Mouse (Mus musculus) cerebellum, adult 2 months (tissue): ENCODE results near the gene Lama4. TPM values are rescaled to one million over a fixed set of nuclear protein-coding genes. Genes with fewer than 3 reads are reported as not detected.
A peak's percentile ranks its signal among the peaks of the same experiment; 100 is the strongest.

Experiments
- DNase-seq, 2 experiments: peaks; one replicate each; pipeline ENCODE4 v3.0.0; 2021
- H3K27ac ChIP-seq: fragments of 200-500 bp; 2 replicates; pipeline ENCODE4 v1.5.1; 2012; ENCODE audit warnings: low read length, control low read depth, inconsistent platforms; ENCODE audit not compliant: insufficient read depth
- H3K27me3 ChIP-seq: fragments of 200-500 bp; 2 replicates; pipeline ENCODE4 v1.6.1; 2012; ENCODE audit warnings: inconsistent platforms, mild to moderate bottlenecking, low read length, moderate library complexity; ENCODE audit not compliant: control insufficient read depth, insufficient read depth
- H3K4me1 ChIP-seq: fragments of 200-500 bp; 2 replicates; pipeline ENCODE4 v1.6.1; 2011; ENCODE audit warnings: low read length; ENCODE audit not compliant: control insufficient read depth, insufficient read depth
- H3K4me3 ChIP-seq: fragments of 200-500 bp; replicated peaks from 2 replicates; pipeline ENCODE3; 2011; ENCODE audit warnings: mild to moderate bottlenecking, low read depth, low read length, control low read depth; ENCODE audit not compliant: insufficient read depth
- CTCF ChIP-seq: fragments of 200-500 bp; IDR thresholded peaks from 2 replicates; pipeline ENCODE4 v1.5.1; 2011; ENCODE audit warnings: low read depth, mild to moderate bottlenecking, control low read depth, low read length, moderate library complexity, borderline replicate concordance; ENCODE audit not compliant: insufficient read depth
- POLR2A ChIP-seq: fragments of 200-500 bp; IDR thresholded peaks from 2 replicates; pipeline ENCODE4 v1.6.1; 2011; ENCODE audit warnings: low read length, control low read depth, borderline replicate concordance; ENCODE audit not compliant: insufficient read depth
- WGBS: fragments of 180-500 bp; shearing (Covaris S2); methylation state at CpG from one replicate; pipeline ENCODE4 v1.1.7; 2018; 5-methylcytosine and 5-hydroxymethylcytosine counted together
- polyA plus RNA-seq: library from polyadenylated mRNA; depleted of rRNA; stranded (reverse); fragments of >200 nt; gene quantifications from 2 replicates; pipeline ENCODE4 v1.2.3, GENCODE M21; 2012

Gene Lama4
- polyA plus RNA-seq, 1 experiment = 2.1 TPM

DNA sequence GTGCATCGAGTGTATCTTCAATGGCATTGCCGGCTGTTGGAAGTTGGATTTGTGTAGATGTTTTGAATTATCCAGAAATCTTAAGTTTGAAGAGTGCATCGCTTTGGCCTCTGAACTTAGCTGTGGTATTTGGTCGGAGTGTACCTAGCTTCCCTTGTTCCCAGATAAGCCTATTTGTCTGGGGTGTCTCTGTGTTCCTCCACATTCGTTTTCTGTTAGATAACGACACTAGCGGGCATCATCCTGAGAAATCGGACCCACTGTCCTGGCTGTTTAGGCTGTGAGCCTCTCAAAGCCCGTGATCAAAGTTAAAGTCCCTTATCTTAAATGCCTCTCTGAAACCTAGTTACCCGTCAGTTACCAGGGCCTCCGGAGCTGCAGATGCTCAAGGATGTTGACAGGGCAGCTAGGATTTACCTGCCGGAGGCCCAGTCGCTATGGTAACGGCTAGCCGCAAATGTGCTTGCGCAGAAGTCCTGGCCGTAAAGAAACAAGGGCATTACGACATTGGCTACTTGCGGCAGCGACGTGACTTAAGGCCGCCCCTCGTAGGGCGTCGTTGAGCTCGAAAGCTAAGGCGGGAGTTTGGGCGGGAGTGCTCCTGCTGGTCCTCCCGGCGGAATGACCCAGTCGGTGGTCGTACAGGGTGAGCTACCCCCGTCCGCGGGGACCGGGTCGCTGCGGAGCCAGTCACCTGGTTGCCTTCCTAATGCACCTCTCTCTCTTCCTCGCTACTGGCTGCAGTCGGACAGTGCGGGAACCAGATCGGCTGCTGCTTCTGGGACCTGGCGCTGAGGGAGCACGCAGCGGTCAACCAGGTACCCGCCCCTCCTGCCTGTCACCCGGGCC, 168.4 kb downstream of the Lama4 start, which contains the start of the genes Fam229b and Tube1:
Gene Fam229b, minus strand, starts transcription at position 453 of the 849 bp plus-strand sequence.
Gene Tube1, plus strand, starts transcription at position 515 of the 849 bp plus-strand sequence.
- Histone ChIP-seq H3K4me1 (no peaks in the 10 kb centered on the region), H3K4me3 (peak within 1 kb of the TSS; percentile 72), H3K27ac (peak within 1 kb of the TSS; percentile 55), H3K27me3 (no peaks in the 10 kb centered on the region)
- peak; percentile 94 to 95 for DNase-seq
- WGBS = 3% methylated on average over 47 of the region's 47 CpGs
- TF ChIP-seq POLR2A = peak; percentile 89; the same call in 1 of the 2 replicates
- TF ChIP-seq CTCF = no peak

DNA sequence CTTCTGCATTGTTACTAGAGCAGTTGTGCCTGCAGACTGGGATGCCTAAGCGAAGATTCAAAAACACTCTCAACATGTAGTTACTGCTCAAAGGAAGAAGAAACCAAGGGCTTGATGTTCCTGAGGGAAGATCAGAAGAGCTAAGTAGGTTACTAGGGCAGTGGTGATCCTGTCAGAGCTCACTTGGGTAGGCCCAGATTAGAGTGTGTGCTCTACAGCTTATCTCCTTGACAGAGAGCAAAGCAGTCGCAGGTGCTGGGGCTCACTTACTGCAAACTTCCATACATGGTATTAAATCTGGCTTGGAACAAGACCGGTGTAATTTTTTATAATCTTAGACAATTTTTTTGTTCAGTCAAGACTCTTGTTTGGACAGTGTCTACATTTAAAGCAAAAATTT, 172.5 kb downstream of the Lama4 start:
- WGBS = 96% methylated on average over 3 of the region's 3 CpGs
- Histone ChIP-seq H3K27ac (no peak overlapping the region), H3K4me1 (no peaks in the 10 kb centered on the region), H3K4me3 (no peak overlapping the region), H3K27me3 (no peaks in the 10 kb centered on the region)
- no peak for DNase-seq
- no peak for TF ChIP-seq CTCF

DNA sequence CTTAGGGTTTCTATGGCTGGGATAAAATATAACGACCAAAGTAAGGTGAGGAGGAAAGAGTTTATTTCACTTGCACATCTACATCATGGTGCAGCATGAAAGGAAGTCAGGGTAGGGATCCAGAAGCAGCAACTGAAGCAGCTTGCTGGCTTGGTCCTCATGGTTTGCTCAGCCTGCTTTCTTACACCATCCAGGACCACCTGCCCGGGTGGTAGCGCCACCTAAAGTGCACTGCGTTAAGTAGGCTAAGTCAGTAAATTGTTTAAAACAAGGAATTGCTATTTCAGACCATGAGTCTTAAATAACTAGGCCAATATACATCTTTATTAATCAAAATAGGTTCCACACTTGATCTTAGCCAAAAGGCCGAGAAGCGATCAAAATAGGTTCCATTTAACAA, 173.4 kb downstream of the Lama4 start:
- H3K27ac ChIP-seq = no peak overlapping the region
- 82% methylated on average over 6 of the region's 6 CpGs for WGBS
- no peaks in the 10 kb centered on the region for H3K4me1 ChIP-seq
- H3K4me3 ChIP-seq = no peak overlapping the region
- DNase-seq = no peak
- H3K27me3 ChIP-seq = no peaks in the 10 kb centered on the region
- TF ChIP-seq CTCF (no peak), POLR2A (no peak)

DNA sequence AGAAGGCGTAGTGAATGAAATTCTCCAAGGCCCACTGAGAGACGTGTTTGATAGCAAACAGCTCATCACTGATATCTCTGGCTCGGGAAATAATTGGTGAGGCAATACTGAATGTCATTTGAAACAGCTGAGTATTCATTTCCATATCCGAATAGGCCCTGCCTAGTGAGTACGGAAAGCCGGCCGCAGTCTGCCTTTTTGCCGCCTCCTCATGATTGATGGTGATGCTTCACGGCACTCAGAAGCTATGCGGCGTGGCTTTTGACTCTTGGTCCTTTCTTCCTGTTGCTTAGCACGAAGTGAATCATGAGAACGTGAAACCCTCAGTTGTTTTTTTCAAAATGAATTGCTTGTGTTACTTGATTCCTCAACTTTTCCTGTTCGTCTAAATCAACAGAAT, 175.5 kb downstream of the Lama4 start:
- no peaks in the 10 kb centered on the region for H3K4me1 ChIP-seq
- TF ChIP-seq POLR2A = no peak
- TF ChIP-seq CTCF = no peak
- H3K27ac ChIP-seq = no peak overlapping the region
- WGBS = 86% methylated on average over 14 of the region's 14 CpGs
- H3K27me3 ChIP-seq = no peaks in the 10 kb centered on the region
- DNase-seq = no peak
- H3K4me3 ChIP-seq = no peak overlapping the region

DNA sequence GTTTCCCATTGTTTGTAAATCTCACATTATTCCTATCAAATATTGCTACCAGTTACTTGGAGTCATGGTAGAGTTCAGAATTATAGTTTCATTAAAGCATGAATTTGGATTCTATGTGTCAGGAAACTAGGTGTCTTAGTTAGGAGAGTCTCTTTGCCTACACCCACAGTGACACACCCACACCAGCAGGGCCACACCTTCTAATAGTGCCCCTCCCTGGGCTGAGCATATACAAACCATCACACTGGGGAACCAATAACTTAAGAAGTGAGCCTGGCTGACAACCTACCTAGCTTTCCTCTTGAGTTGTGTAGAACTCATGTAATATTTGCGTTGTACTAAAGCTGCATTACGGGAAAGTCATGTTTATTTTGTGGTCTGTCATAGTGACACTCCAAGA, 176.1 kb downstream of the Lama4 start:
- Histone ChIP-seq H3K27me3 (no peaks in the 10 kb centered on the region), H3K4me3 (no peak overlapping the region), H3K4me1 (no peaks in the 10 kb centered on the region), H3K27ac (no peak overlapping the region)
- no peak for DNase-seq
- 97% methylated on average over 2 of the region's 2 CpGs for WGBS
- no peak for TF ChIP-seq POLR2A
- TF ChIP-seq CTCF = no peak

DNA sequence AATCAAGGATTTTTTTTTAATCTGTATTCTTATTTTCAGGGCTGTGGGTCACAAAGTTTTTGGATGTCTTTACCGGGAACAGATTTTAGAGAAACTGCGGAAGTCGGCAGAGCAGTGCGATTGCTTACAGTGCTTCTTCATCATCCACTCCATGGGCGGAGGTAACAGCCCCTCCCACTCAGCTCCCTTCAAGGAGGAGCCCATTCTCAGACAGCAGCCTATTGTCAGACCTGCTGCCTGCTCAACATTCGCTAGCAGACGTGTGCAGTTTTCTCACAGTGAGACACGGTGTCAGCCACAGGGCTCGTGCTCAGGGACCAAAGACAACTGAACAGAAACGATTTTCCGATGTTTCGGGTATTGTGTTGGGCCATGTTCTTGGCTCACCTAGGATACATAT, 176.9 kb downstream of the Lama4 start:
- WGBS = 82% methylated on average over 12 of the region's 12 CpGs
- DNase-seq = no peak
- Histone ChIP-seq H3K4me1 (no peaks in the 10 kb centered on the region), H3K27ac (no peak overlapping the region), H3K27me3 (no peaks in the 10 kb centered on the region), H3K4me3 (no peak overlapping the region)
- TF ChIP-seq CTCF = no peak
- no peak for TF ChIP-seq POLR2A

DNA sequence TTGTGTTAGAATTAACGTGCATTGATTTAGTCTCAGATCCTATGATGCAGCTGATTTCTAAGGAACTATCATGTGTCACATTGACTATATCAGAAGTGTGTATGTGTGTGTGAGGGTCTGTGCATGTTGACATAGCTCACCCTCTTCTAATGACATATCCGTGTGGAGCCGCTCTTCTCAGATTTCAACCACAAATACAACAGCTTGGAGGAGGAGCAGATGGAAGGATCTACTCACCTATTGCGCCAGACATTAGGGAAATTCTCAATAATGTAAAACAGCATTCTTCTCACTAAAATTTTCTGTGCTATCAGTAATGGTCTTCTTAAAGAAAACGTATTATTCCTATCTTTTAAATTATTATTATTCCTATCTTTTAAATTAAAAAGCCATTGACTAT, 191.4 kb downstream of the Lama4 start:
- H3K27me3 ChIP-seq = no peaks in the 10 kb centered on the region
- H3K27ac ChIP-seq = no peak overlapping the region
- no peak overlapping the region for H3K4me3 ChIP-seq
- TF ChIP-seq CTCF = no peak
- TF ChIP-seq POLR2A = no peak
- H3K4me1 ChIP-seq = no peaks in the 10 kb centered on the region
- no peak for DNase-seq
- WGBS = 96% methylated on average over 5 of the region's 5 CpGs

DNA sequence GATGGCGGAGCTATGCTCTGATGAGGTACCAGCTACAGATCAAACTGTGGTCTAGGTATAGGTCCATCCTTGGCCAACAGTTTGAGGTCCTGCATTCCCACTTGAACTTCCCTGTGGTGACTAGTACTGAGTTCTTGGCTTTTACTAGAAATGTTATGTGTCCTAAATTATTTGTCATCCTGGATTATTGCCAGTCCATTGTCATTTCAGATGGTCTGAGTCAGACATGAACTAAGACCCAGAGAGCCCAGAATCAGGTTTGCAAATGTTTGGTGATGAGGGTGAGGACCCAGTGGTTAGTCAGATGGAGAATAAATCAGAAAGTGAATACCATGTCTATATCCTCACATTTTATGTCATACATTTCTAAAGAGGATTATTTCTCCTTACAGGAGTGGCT, 192.0 kb downstream of the Lama4 start:
- TF ChIP-seq POLR2A = no peak
- TF ChIP-seq CTCF = no peak
- no peak overlapping the region for H3K4me3 ChIP-seq
- no peak for DNase-seq
- H3K27ac ChIP-seq = no peak overlapping the region
- H3K4me1 ChIP-seq = no peaks in the 10 kb centered on the region
- H3K27me3 ChIP-seq = no peaks in the 10 kb centered on the region
- 94% methylated on average over 1 of the region's 1 CpGs for WGBS
